Mouse (Mus musculus) ES-E14 (cell line): Measurements from ENCODE around the gene Rbfox2.

ENCODE experiments used
- CHD2 ChIP-seq: IDR thresholded peaks from 2 replicates; pipeline ENCODE4 v1.6.1; 2014; ENCODE audit warnings: mild to moderate bottlenecking, low read depth, low read length, inconsistent platforms
- HCFC1 ChIP-seq: IDR thresholded peaks from 2 replicates; pipeline ENCODE4 v1.6.1; 2012; ENCODE audit warnings: low read length, inconsistent platforms, borderline replicate concordance; ENCODE audit not compliant: insufficient read depth
- MAFK ChIP-seq: IDR thresholded peaks from 2 replicates; pipeline ENCODE4 v1.6.1; 2014; ENCODE audit warnings: mild to moderate bottlenecking, low read depth, low read length, inconsistent platforms; ENCODE audit not compliant: insufficient read depth
- ZC3H11A ChIP-seq: IDR thresholded peaks from 2 replicates; pipeline ENCODE4 v1.6.1; 2012; ENCODE audit warnings: low read depth, mild to moderate bottlenecking, inconsistent platforms, low read length, borderline replicate concordance
- ZNF384 ChIP-seq: IDR thresholded peaks from 2 replicates; pipeline ENCODE4 v1.6.1; 2012; ENCODE audit warnings: low read depth, low read length, inconsistent platforms

- TF ChIP-seq ZNF384 (no peak), CHD2 (no peak), HCFC1 (no peak), ZC3H11A (no peak), MAFK (no peak)
Measured at GRCm38 (mm10) chr15:77225274-77225673, 81.5 kb downstream of the Rbfox2 start.
